Mouse (Mus musculus): Measurements from ENCODE around the gene Phactr2. TPM values are rescaled to one million over a fixed set of nuclear protein-coding genes. Genes with fewer than 3 reads are reported as not detected.

Phactr2 gene
- polyA plus RNA-seq, 1 experiment from 2014 or later = 21.3 TPM

DNA sequence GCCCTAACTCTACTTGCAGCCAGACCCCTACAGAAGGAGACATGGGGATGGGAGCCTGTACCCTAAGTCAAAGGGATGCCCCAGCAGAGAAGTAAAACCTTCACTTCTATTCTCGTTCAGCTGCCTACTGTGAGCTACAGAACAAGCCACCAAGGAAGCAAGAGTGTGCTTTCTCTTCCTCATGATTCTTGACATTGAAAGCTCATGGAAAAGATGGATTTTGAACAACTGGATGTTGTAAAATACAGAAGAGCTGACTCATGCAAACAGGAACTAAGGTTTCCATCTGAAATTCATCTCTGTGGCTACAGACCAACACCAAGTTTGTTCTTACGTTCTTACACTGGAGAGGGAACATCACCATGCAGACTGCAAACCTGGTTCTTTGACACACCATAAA, 179.3 kb downstream of the Phactr2 start:
- Histone ChIP-seq H3K4me1 (no peaks in the 10 kb centered on the region), H3K36me3 (0 out of 2 replicates have a peak, but pooled peaks cover 2% of the 10 kb centered on the region), H3K27me3 (ENCODE audit: low read depth, poor library complexity, severe bottlenecking) (no peaks in the 10 kb centered on the region), H3K9me3 (replicated peaks) (no peaks in the 10 kb centered on the region), H3K27ac (no peak overlapping the region), H3K4me3 (no peak overlapping the region)
- DNase-seq (ENCODE audit: low spot score) = no peak
- 89% methylated on average over 2 of the region's 2 CpGs for WGBS

DNA sequence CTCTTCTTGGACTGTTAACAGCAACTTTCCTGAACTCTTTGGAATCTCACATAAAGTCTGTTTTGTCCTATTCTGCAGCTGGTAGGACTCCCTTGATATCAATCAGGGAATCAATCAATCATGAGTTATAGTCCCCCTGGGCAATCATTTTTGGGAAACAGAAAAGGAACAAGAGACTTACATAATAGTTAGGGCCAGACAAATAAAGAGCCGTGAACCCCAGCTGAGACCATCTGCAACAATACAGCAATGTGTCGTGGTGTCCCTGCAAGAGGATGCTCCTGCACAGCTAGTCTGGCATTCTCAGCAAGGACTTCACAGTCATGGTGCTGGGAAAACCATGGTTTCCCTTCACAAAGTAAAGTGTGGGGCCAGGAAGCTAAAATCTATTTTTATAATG, 182.2 kb downstream of the Phactr2 start:
- WGBS = 84% methylated on average over 2 of the region's 2 CpGs
- Histone ChIP-seq H3K4me1 (no peaks in the 10 kb centered on the region), H3K4me3 (no peak overlapping the region), H3K36me3 (peaks cover 6% of the 10 kb centered on the region), H3K9me3 (replicated peaks) (no peaks in the 10 kb centered on the region), H3K27ac (no peak overlapping the region), H3K27me3 (ENCODE audit: low read depth, poor library complexity, severe bottlenecking) (no peaks in the 10 kb centered on the region)
- DNase-seq (ENCODE audit: low spot score) = no peak

DNA sequence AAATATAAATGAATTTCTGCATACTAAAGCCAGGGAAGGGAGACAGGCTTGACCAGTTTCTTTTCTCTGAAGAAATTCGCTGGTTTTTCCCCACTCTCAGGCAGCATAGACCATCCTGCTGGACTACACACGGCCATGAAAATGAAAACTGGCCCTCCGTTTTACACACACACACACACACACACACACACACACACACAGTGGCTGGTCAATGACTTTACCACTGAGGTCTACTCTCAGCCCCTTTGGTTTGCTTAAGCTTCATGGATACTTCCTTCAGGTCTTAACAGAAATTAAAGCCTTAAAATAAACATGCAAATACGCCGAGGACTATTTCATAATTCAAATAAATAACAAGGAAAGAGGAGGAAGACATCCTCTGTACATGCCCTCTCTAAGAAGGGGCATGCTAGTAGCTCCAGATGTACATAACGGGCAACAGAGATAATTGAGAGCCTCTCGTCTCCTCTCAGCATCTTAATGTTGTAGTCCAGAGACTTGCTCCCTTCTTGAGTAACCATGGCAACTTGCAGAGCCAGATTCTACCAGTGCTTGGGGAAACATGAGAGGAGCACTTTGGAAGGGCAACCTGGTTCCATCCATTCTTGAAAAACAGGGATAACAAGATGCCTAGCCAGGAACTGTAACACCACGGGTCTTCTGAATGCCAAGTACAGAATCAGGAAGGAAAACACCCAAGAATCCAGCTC, 184.8 kb downstream of the Phactr2 start:
- 89% methylated on average over 8 of the region's 8 CpGs for WGBS
- DNase-seq (ENCODE audit: low spot score) = no peak
- H3K27ac ChIP-seq = no peak overlapping the region

DNA sequence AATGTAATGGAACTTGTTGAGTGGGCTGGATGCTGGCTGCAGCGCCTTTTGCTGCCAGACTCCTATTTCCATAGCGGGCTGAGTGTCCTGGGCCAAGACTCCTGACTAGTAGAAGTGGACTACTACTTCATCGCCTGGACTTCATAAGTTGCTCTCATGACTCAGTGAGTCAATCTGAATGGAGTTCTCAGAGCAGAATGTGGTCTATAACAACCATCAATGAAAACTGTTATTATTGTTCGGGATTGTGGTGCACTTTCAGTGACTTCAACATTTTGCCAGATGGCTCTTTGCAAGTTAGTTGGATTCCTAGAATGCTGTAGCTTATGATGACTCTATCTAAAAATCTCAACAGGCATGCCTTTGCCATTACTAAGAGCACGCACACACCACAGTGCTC, 185.9 kb downstream of the Phactr2 start:
- Histone ChIP-seq H3K27me3 (ENCODE audit: low read depth, poor library complexity, severe bottlenecking) (no peaks in the 10 kb centered on the region), H3K36me3 (peaks cover 6% of the 10 kb centered on the region), H3K27ac (no peak overlapping the region), H3K4me3 (no peak overlapping the region), H3K4me1 (peaks cover 4% of the 10 kb centered on the region), H3K9me3 (replicated peaks) (no peaks in the 10 kb centered on the region)
- DNase-seq (ENCODE audit: low spot score) = no peak
- WGBS = 96% methylated on average over 5 of the region's 5 CpGs

More for the DNA sequence above, 184.8 kb downstream of the Phactr2 start:
- Histone ChIP-seq H3K27me3 (ENCODE audit: low read depth, poor library complexity, severe bottlenecking) (no peaks in the 10 kb centered on the region), H3K4me1 (no peaks in the 10 kb centered on the region), H3K4me3 (no peak overlapping the region), H3K36me3 (peaks cover 6% of the 10 kb centered on the region), H3K9me3 (replicated peaks) (no peaks in the 10 kb centered on the region)

DNA sequence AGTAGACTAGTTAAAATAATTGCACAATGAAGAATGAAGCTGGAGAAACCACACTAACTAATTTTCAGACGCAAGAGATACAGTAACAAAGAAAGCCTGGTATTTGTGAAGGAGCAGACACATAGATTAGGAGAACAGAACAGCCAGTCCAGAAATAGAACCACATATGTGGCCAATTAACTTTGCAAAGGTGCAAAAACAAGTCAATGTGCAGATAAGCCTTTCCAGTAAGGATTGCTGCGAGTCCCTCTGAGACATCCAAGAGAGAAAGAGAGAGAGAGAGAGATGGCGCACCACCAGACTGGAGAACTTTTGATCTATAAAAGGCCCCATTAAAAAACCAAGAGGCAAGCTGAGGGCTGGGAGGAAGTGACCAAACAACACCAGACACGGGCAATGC, 190.8 kb downstream of the Phactr2 start:
- Histone ChIP-seq H3K27ac (peak overlapping the region; percentile 25; the same call in 1 of the 2 replicates), H3K4me3 (no peak overlapping the region), H3K4me1 (peaks cover 4% of the 10 kb centered on the region), H3K36me3 (peaks cover 3% of the 10 kb centered on the region), H3K9me3 (replicated peaks) (no peaks in the 10 kb centered on the region), H3K27me3 (ENCODE audit: low read depth, poor library complexity, severe bottlenecking) (no peaks in the 10 kb centered on the region)
- WGBS = 56% methylated on average over 4 of the region's 4 CpGs
- no peak for DNase-seq (ENCODE audit: low spot score)

DNA sequence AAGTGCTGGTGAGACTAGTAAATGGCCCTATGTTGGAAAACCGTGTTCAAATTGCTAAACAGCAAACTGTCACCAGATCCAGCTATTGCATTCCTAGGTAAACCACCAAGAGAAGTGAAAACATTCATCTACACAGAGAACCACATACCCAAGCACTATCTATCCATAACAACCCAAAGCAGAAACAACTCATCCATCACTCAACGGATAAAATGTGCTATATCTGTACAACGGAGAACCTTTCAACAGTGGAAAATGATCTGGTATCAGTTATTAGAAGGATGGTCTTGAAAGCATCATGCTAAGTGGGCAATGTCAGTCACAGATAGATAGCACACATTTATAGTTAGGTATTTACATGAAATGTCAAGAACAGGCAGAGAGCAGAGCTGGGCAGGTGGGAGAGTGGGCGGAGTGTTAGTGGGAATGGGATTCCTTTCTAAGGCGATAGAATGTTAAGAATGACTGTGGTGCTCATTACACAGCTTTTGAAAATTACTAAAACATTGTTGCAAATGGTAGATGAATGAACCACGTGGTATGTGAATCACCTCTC, 193.8 kb downstream of the Phactr2 start:
- no peak for DNase-seq (ENCODE audit: low spot score)
- H3K4me1 ChIP-seq = peaks cover 4% of the 10 kb centered on the region
- no peaks in the 10 kb centered on the region for H3K9me3 ChIP-seq (replicated peaks)
- peaks cover 3% of the 10 kb centered on the region for H3K36me3 ChIP-seq
- 85% methylated on average over 6 of the region's 6 CpGs for WGBS
- no peak overlapping the region for H3K27ac ChIP-seq
- no peaks in the 10 kb centered on the region for H3K27me3 ChIP-seq (ENCODE audit: low read depth, poor library complexity, severe bottlenecking)
- H3K4me3 ChIP-seq = no peak overlapping the region

DNA sequence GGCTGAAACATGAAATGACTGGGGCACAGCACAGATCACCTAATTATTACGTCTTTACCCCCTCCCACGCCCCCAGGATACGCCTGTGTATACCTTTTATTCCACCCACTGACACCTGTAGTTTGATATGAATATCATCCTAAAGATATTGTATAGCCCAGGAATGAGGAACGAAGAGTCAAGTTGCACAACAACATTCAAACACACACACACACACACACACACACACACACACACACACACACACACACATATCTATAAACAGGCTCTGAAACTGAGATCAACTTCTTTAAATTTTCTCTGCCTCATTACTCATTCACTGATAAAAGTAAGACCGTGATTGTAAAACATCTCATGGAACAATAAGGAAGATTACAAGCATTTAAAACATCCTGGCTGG, 197.9 kb downstream of the Phactr2 start:
- Histone ChIP-seq H3K4me3 (no peak overlapping the region), H3K27me3 (ENCODE audit: low read depth, poor library complexity, severe bottlenecking) (no peaks in the 10 kb centered on the region), H3K9me3 (replicated peaks) (no peaks in the 10 kb centered on the region), H3K27ac (no peak overlapping the region), H3K36me3 (peaks cover 3% of the 10 kb centered on the region), H3K4me1 (no peaks in the 10 kb centered on the region)
- WGBS = 89% methylated on average over 5 of the region's 5 CpGs
- no peak for DNase-seq (ENCODE audit: low spot score)

DNA sequence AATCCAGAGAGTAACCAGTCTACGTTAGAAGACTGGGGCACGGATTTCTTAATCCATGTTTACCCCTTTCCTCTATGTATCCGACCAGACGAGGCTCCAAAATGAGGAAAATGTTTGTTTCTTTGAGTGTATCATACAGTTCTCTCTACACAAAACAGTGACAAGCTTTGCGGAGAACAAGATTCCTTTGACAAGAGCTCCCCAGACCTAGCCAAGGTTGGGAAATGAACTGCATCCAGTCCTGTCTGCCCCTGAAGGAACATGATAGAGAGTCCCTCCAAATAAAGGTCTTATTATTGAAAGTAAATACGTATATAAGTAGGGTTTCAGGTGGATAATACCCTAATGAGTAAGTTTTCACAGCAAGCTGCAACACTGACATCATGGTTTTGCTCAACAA, 199.1 kb downstream of the Phactr2 start:
- Histone ChIP-seq H3K9me3 (replicated peaks) (no peaks in the 10 kb centered on the region), H3K27ac (no peak overlapping the region), H3K4me3 (no peak overlapping the region), H3K36me3 (peaks cover 3% of the 10 kb centered on the region), H3K4me1 (peaks cover 6% of the 10 kb centered on the region), H3K27me3 (ENCODE audit: low read depth, poor library complexity, severe bottlenecking) (no peaks in the 10 kb centered on the region)
- WGBS = 89% methylated on average over 6 of the region's 6 CpGs
- DNase-seq (ENCODE audit: low spot score) = no peak

DNA sequence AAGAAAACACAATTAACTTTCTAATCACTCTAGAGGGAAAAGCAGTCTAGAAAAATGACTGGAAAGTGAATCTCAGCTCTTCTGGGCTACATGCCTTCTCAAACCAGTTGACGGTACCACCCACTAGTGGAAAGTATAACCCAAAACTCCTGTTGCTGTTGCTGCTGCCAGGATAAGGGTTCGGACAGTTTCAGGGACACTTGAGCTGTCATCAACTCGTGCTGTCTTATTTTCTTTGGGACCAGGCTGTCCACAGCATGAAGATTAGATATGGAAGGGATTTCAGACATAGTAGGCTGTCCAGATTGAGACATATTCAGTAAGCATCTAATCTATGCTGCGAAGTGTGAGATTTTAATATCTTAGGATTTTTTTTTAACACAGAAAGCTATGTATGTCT, 199.5 kb downstream of the Phactr2 start:
- H3K4me3 ChIP-seq = no peak overlapping the region
- no peaks in the 10 kb centered on the region for H3K9me3 ChIP-seq (replicated peaks)
- 88% methylated on average over 4 of the region's 4 CpGs for WGBS
- H3K36me3 ChIP-seq = peaks cover 3% of the 10 kb centered on the region
- H3K4me1 ChIP-seq = peaks cover 6% of the 10 kb centered on the region
- no peak overlapping the region for H3K27ac ChIP-seq
- H3K27me3 ChIP-seq (ENCODE audit: low read depth, poor library complexity, severe bottlenecking) = no peaks in the 10 kb centered on the region
- no peak for DNase-seq (ENCODE audit: low spot score)

DNA sequence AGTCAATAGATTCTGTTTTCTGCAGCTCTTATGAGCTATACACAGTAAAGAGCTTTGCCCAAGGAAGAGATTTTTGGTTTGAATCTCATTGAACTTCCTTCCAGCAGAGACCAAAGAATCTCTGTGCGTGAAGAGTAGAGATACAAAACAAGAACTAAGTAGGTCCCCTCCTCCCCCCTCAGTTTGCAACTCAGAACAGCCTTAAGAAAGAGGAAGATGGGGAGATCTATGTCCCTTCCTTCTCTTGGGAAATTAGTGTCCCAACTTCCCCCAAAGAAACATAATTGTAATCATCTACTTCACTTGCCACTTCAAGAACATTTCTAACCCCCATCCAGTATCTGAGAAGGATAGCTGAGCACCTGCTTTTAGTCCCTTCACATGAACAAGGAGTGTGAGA, 200.5 kb downstream of the Phactr2 start:
- no peak overlapping the region for H3K27ac ChIP-seq
- H3K4me3 ChIP-seq = no peak overlapping the region
- H3K27me3 ChIP-seq (ENCODE audit: low read depth, poor library complexity, severe bottlenecking) = no peaks in the 10 kb centered on the region
- H3K9me3 ChIP-seq (replicated peaks) = no peaks in the 10 kb centered on the region
- no peak for DNase-seq (ENCODE audit: low spot score)
- peaks cover 6% of the 10 kb centered on the region for H3K4me1 ChIP-seq
- 96% methylated on average over 1 of the region's 1 CpGs for WGBS
- peaks cover 2% of the 10 kb centered on the region for H3K36me3 ChIP-seq

DNA sequence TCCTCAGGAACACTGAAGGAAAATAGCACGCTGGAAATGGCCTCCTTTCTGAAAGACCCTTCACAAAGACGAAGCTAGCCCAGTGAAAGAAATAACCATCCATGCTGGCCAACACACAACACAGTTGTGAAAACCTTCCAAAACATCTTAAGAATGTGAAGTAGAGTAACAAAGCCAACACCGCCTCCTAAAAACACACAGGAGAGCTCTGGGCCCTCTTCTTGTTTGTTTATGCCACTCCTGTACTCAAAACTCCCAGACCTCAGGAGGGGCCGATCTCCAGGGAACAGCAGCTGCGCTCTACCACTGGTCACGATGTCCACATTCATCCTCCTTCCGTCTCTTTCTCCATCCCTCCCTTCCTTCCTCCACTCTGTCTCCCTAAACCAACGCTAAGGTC, 202.5 kb downstream of the Phactr2 start:
- Histone ChIP-seq H3K27ac (no peak overlapping the region), H3K4me1 (peaks cover 6% of the 10 kb centered on the region), H3K27me3 (ENCODE audit: low read depth, poor library complexity, severe bottlenecking) (no peaks in the 10 kb centered on the region), H3K9me3 (replicated peaks) (no peaks in the 10 kb centered on the region), H3K4me3 (no peak overlapping the region), H3K36me3 (no peaks in the 10 kb centered on the region)
- no peak for DNase-seq (ENCODE audit: low spot score)
- 91% methylated on average over 8 of the region's 8 CpGs for WGBS

DNA sequence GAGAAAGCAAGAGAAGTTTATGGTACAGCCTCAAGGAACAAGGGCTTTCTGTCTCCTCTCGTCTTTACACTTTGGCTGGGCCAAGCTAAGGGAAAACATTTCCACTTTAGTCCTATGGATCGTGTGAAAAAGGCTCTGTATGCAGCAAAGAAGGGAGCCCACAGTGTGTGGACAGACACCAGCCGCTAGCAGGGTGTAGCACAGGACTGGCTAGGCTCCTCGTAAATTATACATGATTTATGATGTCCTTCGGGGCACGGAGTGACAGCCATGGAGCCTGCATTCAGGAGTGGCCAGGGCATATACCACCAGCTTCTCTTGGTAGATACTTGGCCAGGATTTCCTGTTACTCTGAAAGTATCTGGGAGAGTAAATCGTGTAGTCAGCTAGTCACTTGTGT, 203.1 kb downstream of the Phactr2 start:
- no peaks in the 10 kb centered on the region for H3K9me3 ChIP-seq (replicated peaks)
- H3K36me3 ChIP-seq = peaks cover 5% of the 10 kb centered on the region; the same call in 1 of the 2 replicates
- H3K4me3 ChIP-seq = no peak overlapping the region
- no peak for DNase-seq (ENCODE audit: low spot score)
- no peaks in the 10 kb centered on the region for H3K27me3 ChIP-seq (ENCODE audit: low read depth, poor library complexity, severe bottlenecking)
- H3K27ac ChIP-seq = no peak overlapping the region
- 65% methylated on average over 7 of the region's 7 CpGs for WGBS
- peaks cover 6% of the 10 kb centered on the region for H3K4me1 ChIP-seq

DNA sequence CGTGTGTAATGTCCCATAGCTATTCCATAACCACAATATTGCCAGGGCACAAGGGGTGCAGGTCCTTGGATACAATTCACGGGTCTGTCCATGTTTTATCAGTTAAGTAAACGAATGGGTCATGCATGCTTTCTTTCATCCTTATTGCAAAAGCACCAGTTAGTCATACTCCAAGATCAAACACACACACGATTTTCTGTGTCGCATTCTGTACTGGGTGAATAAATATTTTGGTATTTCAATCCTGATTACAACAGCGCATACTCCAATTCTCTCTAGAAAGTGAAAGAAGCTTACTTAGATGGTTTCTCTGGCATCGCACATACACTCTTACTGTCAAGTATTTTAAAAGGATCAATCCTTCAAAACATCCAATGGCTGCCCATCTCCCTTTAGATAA, 203.9 kb downstream of the Phactr2 start:
- peaks cover 6% of the 10 kb centered on the region for H3K4me1 ChIP-seq
- peaks cover 7% of the 10 kb centered on the region; the same call in 1 of the 2 replicates for H3K36me3 ChIP-seq
- WGBS = 91% methylated on average over 7 of the region's 7 CpGs
- no peaks in the 10 kb centered on the region for H3K9me3 ChIP-seq (replicated peaks)
- H3K27ac ChIP-seq = no peak overlapping the region
- H3K27me3 ChIP-seq (ENCODE audit: low read depth, poor library complexity, severe bottlenecking) = no peaks in the 10 kb centered on the region
- no peak overlapping the region for H3K4me3 ChIP-seq
- no peak for DNase-seq (ENCODE audit: low spot score)

All from limb, embryonic 10.5 days (tissue).